Mouse (Mus musculus) limb, embryonic 10.5 days (tissue): Measurements from ENCODE around the gene Adam20. TPM values are rescaled to one million over a fixed set of nuclear protein-coding genes. Genes with fewer than 3 reads are reported as not detected.
"Not testable (repeated sequence)": the region's sequence is repeated elsewhere in the genome, so short reads cannot be mapped to it uniquely, and the experiment has no call there.

Experiments
- DNase-seq: peaks from one replicate; pipeline ENCODE4 v3.0.0-alpha.2; 2017; ENCODE audit warnings: low spot score
- H3K27ac ChIP-seq: fragments of 300-500 bp; sonication (generic); 2 replicates; pipeline ENCODE4 v1.5.1; 2016; ENCODE audit warnings: mild to moderate bottlenecking
- H3K27me3 ChIP-seq: fragments of 300-500 bp; sonication (generic); 2 replicates; pipeline ENCODE4 v1.6.1; 2016; ENCODE audit warnings: low read depth, mild to moderate bottlenecking; ENCODE audit not compliant: poor library complexity, severe bottlenecking
- H3K36me3 ChIP-seq: fragments of 300-500 bp; sonication (generic); 2 replicates; pipeline ENCODE4 v1.6.1; 2016; ENCODE audit warnings: mild to moderate bottlenecking, moderate library complexity
- H3K4me1 ChIP-seq: fragments of 300-500 bp; sonication (generic); 2 replicates; pipeline ENCODE4 v1.6.1; 2016
- H3K4me3 ChIP-seq: fragments of 300-500 bp; sonication (generic); 2 replicates; pipeline ENCODE4 v1.5.1; 2016; ENCODE audit warnings: mild to moderate bottlenecking, moderate library complexity
- H3K9me3 ChIP-seq: fragments of 300-500 bp; sonication (generic); replicated peaks from 2 replicates; pipeline ENCODE4 v1.6.1; 2016; ENCODE audit warnings: mild to moderate bottlenecking
- WGBS: fragments of 180-500 bp; shearing (Covaris S2); methylation state at CpG from one replicate; pipeline ENCODE4 v1.1.7; 2016; 5-methylcytosine and 5-hydroxymethylcytosine counted together
- polyA plus RNA-seq: library from polyadenylated mRNA; unstranded; fragments of >200 nt; fragmentation: Nextera tagmentation; extraction: Ambion mirVana; gene quantifications from 2 replicates; pipeline ENCODE4 v1.2.1, GENCODE M21; 2016

Gene Adam20
- not detected in 2 replicates for polyA plus RNA-seq

DNA sequence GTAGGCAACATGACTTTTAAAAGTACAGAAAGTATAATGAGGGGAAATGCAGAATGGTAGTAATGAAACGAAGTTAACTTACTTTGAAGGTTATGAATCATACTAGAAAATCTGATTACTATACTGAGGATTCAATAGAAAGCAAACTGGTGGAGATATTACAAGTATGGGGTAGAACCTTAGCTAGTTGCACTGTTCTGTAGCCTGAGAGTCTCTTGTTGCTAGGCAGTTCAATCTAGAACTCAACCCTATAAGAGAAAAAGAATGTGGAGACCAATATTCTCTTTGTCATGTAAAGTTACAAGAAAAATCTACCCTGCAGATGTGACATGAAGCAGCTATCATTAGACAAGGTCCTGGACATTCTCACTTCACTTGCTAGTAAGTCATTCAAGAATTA lies at the start of gene Adam20:
Gene Adam20, plus strand, starts transcription at position 301 of the 400 bp plus-strand sequence.
- H3K27me3 ChIP-seq, DNase-seq, H3K4me3 ChIP-seq, H3K36me3 ChIP-seq, H3K27ac ChIP-seq, H3K9me3 ChIP-seq, H3K4me1 ChIP-seq: not testable (repeated sequence)
- WGBS, result 74% methylated on average over 1 of the region's 1 CpGs

DNA sequence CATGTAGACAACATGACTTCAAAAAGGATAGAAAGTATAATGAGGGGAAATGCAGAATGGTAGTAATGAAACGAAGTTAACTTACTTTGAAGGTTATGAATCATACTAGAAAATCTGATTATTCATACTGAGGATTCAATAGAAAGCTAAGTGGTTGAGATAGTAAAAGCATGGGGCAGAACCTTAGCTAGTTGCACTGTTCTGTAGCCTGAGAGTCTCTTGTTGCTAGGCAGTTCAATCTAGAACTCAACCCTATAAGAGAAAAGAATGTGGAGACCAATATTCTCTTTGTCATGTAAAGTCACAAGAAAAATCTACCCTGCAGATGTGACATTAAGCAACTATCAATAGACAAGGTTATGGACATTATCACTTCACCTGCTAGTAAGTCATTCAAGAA lies 41.2 kb upstream of the Adam20 start, which contains the start of gene Adam25:
Gene Adam25, plus strand, starts transcription at position 301 of the 400 bp plus-strand sequence.
- not testable (repeated sequence) for H3K27ac ChIP-seq, H3K36me3 ChIP-seq, DNase-seq, H3K9me3 ChIP-seq, H3K27me3 ChIP-seq, H3K4me1 ChIP-seq, H3K4me3 ChIP-seq
- WGBS, result 55% methylated on average over 1 of the region's 1 CpGs

DNA sequence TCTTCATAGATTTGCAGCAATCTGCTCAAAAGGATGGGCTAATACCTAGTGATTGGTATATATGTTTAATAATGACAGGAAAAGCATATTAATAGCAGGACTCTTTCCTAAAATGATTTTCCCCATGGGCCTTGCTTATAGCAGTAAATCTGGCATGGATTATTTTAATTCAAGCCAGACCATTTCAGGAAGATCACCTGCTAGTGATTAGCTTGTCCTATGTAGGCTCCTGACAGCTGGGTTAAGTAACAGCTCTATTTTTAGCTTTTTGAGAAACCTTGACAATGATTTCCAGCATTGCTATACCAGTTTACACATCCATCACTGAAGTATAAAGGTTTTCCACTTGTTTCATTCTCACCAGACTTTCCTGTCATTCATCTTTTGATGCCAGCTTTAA lies 9.8 kb upstream of the Adam20 start:
- H3K4me1 ChIP-seq, result peaks cover 15% of the 10 kb centered on the region
- no peak overlapping the region for H3K4me3 ChIP-seq
- DNase-seq, result no peak

DNA sequence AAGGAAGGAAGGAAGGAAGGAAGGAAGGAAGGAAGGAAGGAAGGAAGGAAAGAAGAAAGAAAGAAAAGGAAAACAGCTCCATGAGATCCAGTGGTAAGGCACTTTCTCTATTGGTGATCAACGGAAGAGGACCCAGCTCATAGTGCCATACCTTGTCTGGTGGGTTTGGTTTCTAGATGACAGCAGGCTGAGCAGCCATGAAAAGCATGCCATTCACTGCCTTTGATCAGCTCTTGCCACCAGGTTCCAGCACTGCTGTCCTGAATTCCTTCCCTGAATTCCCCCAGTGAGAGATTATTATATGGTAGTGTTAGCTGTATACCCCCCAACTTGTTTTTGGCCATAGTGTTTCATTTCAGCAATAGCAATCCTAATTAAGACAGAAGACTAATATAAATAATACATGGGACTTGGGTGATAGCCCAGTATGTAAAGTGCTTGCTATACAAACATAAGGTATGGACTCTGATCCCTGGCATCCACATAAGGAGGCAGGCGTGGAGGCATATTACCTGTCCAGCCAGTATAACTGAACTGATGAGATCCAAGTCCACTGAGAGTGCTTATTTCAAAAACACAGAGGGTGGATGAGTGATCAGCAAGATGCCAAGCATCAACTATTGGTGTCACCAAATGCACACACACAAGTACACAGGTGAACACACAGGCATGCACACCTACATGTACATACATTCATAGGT lies 10.5 kb downstream of the Adam20 start:
- Histone ChIP-seq H3K36me3 (no peaks in the 10 kb centered on the region), H3K9me3 (no peaks in the 10 kb centered on the region), H3K4me1 (no peaks in the 10 kb centered on the region), H3K27me3 (no peaks in the 10 kb centered on the region), H3K4me3 (no peak overlapping the region), H3K27ac (no peak overlapping the region)
- WGBS, result 90% methylated on average over 2 of the region's 2 CpGs
- no peak for DNase-seq

More for the DNA sequence above, 9.8 kb upstream of the Adam20 start:
- no peaks in the 10 kb centered on the region for H3K9me3 ChIP-seq
- H3K27ac ChIP-seq, result no peak overlapping the region
- no peaks in the 10 kb centered on the region for H3K36me3 ChIP-seq
- no peaks in the 10 kb centered on the region for H3K27me3 ChIP-seq

Other genes with a start within 250 kb of the Adam20 start
- gene Adam24, start 118.2 kb upstream of the Adam20 start, polyA plus RNA-seq, result not detected in 2 replicates
- gene Adam25, start 41.1 kb upstream of the Adam20 start, polyA plus RNA-seq, result not detected in 2 replicates
- not detected in 2 replicates for gene Adam39, start 29.7 kb downstream of the Adam20 start, polyA plus RNA-seq